10 mouse cellular contexts compared by ENCODE assay signal in genomic region chr9:44178389-44178788, GRCm38 (mm10). TPM values are rescaled to one million over a fixed set of nuclear protein-coding genes. Genes with fewer than 3 reads are reported as not detected.
A peak's percentile ranks its signal among the peaks of the same experiment; 100 is the strongest.
DNase-seq lines count a peak whose midpoint lies in the region; ATAC-seq lines count a peak whose summit lies in the region.
"Had no signal": no experiment of that assay in that cellular context is flagged by ENCODE, and none has a peak within 500 bp of the region (broad histone marks: within the 10 kb centered on the region; RNA-seq: fewer than 3 reads in every experiment).

No protein-coding gene starts in this region.

- H3K9me3 ChIP-seq in liver, embryonic 12.5 days (replicated peaks): no peaks in the 10 kb centered on the region
- H3K9me3 ChIP-seq: hindbrain, embryonic 15.5 days had no signal

- no peak overlapping the region for H3K9ac ChIP-seq in liver, embryonic 12.5 days
- H3K9ac ChIP-seq: hindbrain, embryonic 15.5 days; neural tube, embryonic 12.5 days had no signal

- peaks cover 39% of the 10 kb centered on the region for H3K4me1 ChIP-seq in liver, embryonic 12.5 days
- H3K4me1 ChIP-seq: hindbrain, embryonic 15.5 days; neural tube, embryonic 12.5 days had no signal

- no peak overlapping the region for H3K27ac ChIP-seq in liver, embryonic 12.5 days
- H3K27ac ChIP-seq: hindbrain, embryonic 15.5 days; neural tube, embryonic 12.5 days had no signal

- H3K4me2 ChIP-seq in liver, embryonic 12.5 days: no peak overlapping the region
- H3K4me2 ChIP-seq: hindbrain, embryonic 15.5 days; neural tube, embryonic 12.5 days had no signal

- DNase-seq in adrenal gland, postnatal 36 days: peak; percentile 12 to 36
- DNase-seq in adrenal gland, postnatal 4 days (ENCODE audit: low spot score in 2 of 2): no peak
- DNase-seq in liver: peak; percentile 42
- DNase-seq in embryo, embryonic 10 days (ENCODE audit: low spot score): peak; percentile 31
- DNase-seq in lung, postnatal 10 days: peak; percentile 29
- DNase-seq in urinary bladder, postnatal 4 days (ENCODE audit: low spot score in 2 of 2): no peak
- DNase-seq in right cerebral cortex, adult 2 months (ENCODE audit: low spot score in 2 of 2): no peak

- H3K4me3 ChIP-seq in liver, embryonic 12.5 days: no peak overlapping the region
- H3K4me3 ChIP-seq: hindbrain, embryonic 15.5 days; neural tube, embryonic 12.5 days had no signal

- no peak for ATAC-seq in liver, embryonic 12.5 days

- peaks cover 24% of the 10 kb centered on the region for H3K36me3 ChIP-seq in liver, embryonic 12.5 days
- H3K36me3 ChIP-seq: hindbrain, embryonic 15.5 days had no signal

- 72% methylated on average over 14 of the region's 14 CpGs for WGBS in liver, embryonic 12.5 days (ENCODE audit: insufficient replicate concordance)

- no peaks in the 10 kb centered on the region for H3K27me3 ChIP-seq in liver, embryonic 12.5 days (replicated peaks)
- H3K27me3 ChIP-seq: hindbrain, embryonic 15.5 days; neural tube, embryonic 12.5 days had no signal

RNA-seq across cellular contexts. Expression of gene Mcam, which starts 44.1 kb away (rescaled TPM):
- 10 to 100 TPM; 30.7 to 73.7 TPM for total RNA-seq in adrenal gland, postnatal 36 days (2021)
- total RNA-seq in adrenal gland, postnatal 4 days (2021): 10 to 100 TPM; 92.8 to 97.0 TPM
- 6.1 and 6.3 TPM in 2 replicates for polyA plus RNA-seq in liver, embryonic 12.5 days (2016; fragmentation: Nextera tagmentation; extraction: Ambion mirVana)

RNA-seq across cellular contexts. Expression of gene Cbl, which starts 55.5 kb away (rescaled TPM):
- 10 to 100 TPM; 28.9 to 40.5 TPM for total RNA-seq in adrenal gland, postnatal 36 days (2021)
- total RNA-seq in adrenal gland, postnatal 4 days (2021): 10 to 100 TPM; 34.9 to 41.3 TPM
- 9.5 and 10.0 TPM in 2 replicates for polyA plus RNA-seq in liver, embryonic 12.5 days (2016; fragmentation: Nextera tagmentation; extraction: Ambion mirVana)

Comparison
In these comparisons a context has a peak if more than half of its experiments do, and no peak if none do; other contexts are left out.
1. DNase-seq: peak in adrenal gland, postnatal 36 days (2 of 2), liver (single experiment), embryo, embryonic 10 days (single experiment) and lung, postnatal 10 days (single experiment); none in adrenal gland, postnatal 4 days (0 of 2), urinary bladder, postnatal 4 days (0 of 2) and right cerebral cortex, adult 2 months (0 of 2).